Mouse (Mus musculus) neural tube, embryonic 10.5 days (tissue): Measurements from ENCODE around the gene Cobll1.

ENCODE experiments used
- DNase-seq: peaks from one replicate; pipeline ENCODE4 v3.0.0-alpha.2; 2017; ENCODE audit warnings: low spot score; ENCODE audit errors: extremely low spot score

The Cobll1 gene

GRCm38 (mm10) chr2:65157325-65157724 is 81.9 kb downstream of the Cobll1 start:
- DNase-seq = no peak

- no peak for DNase-seq
Observed at GRCm38 (mm10) chr2:65148928-65149327, 90.3 kb downstream of the Cobll1 start.

- DNase-seq = no peak
Observed at GRCm38 (mm10) chr2:65147431-65147830, 91.8 kb downstream of the Cobll1 start.

DNA sequence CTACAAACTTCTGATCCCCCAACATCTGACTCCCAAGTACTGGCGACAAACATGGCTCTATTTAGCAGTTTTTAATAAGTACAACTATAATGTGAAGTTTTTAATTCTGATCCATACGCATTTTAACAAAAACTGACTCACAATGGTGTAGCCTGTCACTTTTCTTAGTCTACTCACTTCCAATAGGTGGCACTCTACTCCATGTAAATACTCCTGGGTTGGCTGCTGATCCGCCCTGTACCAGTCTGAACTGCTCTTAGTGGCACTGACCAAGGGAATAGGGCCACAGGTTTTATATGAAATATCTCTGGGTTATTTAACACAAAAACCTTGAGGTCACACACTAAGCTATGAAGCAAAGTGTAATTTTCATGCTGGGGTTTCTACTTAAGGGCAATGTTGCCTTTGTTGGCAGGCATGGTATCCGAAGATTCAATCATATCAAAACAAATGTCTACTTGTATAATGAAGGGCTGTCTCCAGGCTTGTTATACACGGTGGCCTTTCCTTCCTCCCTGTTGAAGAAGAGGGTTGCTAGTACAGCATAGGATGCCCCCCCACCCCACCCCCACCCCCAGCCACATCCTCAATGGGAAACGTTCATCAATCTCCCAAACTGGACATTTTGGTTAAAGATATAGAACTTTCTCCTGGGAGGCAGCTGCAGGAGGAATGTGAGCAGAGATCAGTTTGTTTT is 93.6 kb downstream of the Cobll1 start:
- DNase-seq = peak; percentile 34

DNA sequence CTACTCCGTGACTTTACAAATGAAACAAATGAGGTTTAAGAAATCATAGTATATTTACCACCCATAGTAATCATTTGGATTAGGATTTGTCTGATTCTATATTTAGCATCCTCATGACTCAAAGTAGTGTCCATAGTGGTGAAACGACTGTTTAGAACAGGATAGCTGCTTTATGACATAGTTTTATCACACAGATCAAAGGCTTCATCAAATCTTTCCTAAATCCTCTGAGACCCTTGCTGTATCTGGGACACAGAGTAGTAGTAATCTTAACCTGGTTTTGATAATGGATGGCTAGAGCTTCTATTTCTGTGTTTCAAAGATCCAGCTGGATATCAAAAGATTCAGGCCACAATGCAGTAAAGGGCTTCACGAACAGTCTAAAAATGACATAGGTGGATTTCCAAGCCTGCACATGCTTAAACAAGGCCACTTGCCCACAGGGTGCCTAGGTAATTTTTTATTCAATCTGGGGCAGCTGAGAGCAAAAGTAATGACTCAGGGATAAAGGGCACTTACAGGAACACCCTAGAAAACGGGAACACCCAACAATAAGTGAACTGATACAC is 98.0 kb downstream of the Cobll1 start:
- DNase-seq = no peak

DNA sequence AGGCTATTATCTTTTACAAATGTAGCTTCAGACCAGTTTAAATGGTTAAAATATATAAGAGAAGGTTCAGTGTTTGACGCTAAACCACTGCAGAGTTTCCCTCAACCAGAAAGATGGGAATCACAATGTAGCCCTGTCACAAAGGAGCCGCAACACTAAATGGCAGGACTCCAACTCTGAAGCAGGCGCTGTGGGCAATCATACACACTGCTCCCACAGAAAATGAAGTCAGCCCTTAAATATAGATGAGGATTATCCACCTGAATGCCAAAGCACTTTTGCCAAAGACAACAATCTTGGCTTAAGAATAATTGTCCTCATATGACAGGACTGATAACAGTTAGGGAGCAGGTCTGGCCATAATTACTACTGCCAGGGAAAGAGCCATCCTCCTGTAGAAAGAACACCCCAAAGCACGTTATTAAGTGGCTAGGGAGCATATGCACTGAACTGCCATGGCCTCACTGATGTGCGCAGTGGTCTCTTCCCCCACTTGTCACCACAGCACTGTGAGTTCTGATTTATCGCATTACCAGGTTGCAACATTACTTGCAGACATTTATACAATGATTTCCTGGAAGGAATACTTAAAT is 98.8 kb downstream of the Cobll1 start:
- DNase-seq = no peak

- DNase-seq = no peak
Observed at GRCm38 (mm10) chr2:65139606-65140329, 99.4 kb downstream of the Cobll1 start.

GRCm38 (mm10) chr2:65138992-65139391 is 100.2 kb downstream of the Cobll1 start:
- DNase-seq = no peak

DNA sequence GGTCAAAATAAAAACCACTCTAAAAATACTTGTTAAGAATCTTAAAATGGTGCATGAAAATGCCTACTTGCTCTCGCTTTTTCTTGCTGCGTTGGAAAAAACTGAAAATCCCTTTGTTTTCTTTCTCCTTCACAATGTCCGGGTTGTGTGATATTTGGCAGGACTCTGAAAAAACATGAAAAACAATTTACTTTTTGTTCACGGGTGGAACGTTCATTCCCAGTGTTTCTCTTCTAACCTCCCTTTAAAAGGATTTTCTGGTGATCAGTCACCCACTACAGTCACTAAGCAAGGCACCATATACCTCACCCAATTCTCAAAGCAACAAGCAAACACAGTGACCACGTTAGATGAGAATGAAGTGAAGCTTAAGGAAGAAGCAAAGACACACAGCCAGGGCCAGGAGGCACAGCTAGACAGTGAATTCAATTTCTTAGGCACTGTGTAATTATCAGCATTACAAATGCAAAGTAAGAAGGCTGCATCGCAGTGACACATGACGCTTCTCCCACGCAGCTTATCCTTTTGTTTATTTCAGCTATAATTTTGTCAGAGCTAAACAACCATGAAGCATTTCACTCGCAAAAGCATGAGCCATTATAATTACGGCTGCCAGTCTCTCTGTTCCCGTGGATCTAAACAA is 112.9 kb downstream of the Cobll1 start:
- DNase-seq = no peak

GRCm38 (mm10) chr2:65123702-65124101 is 115.5 kb downstream of the Cobll1 start:
- no peak for DNase-seq

GRCm38 (mm10) chr2:65121435-65121834 is 117.8 kb downstream of the Cobll1 start:
- no peak for DNase-seq

- DNase-seq = no peak
Observed at GRCm38 (mm10) chr2:65121012-65121411, 118.2 kb downstream of the Cobll1 start.

GRCm38 (mm10) chr2:65120112-65120511 is 119.1 kb downstream of the Cobll1 start:
- DNase-seq = no peak

- no peak for DNase-seq
Observed at GRCm38 (mm10) chr2:65119667-65120066, 119.5 kb downstream of the Cobll1 start.

GRCm38 (mm10) chr2:65119076-65119475 is 120.1 kb downstream of the Cobll1 start:
- no peak for DNase-seq

DNA sequence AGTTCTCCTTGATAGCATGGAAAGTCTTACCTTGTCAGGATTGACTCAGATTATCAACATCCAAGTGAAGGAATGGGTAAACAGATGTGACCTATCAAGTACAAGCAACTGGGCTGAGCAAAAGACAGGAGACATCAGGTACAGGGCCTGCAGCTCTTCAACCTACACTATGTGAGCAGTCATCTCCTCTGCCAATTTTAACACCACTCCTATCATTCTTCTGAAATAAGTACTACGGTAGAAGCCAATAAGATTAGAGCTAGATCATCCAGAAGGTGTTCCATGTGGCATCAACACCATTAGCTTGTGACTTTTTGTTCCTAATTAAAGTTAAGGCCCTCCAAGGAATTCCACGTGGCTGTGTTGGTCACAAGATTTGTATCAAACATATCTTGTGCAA is 121.3 kb downstream of the Cobll1 start:
- no peak for DNase-seq

DNA sequence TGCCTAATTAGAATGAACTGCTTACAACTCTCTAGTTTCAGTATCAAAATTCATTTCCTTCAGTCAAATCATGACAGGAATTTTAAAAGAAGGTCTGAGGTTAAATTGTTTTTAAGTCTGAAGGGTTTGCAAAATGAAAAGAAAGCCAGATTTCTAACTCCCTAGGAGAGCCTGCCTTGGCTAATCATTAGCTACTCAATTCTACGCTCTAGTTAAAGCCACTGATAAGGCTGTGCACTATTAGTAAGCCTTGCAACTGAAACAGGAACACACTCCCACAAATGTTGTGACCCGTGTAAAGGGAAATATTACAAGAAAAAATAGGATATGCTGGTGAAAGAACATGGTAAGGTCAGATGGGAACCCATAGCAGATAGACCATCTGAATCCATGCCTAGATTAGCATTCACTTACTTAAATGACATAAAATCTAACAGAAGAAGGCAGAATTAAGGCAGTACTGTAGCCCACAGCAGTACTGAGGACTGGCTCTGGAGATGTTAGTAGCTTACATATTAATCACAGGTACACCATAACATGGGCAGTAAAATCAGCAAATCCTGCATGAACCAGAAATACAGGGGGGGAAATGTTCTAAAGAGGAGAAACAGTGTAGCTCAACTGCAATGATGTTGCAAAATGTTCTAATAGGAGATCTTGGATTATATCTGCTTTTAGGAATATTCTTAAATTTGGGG is 122.6 kb downstream of the Cobll1 start:
- no peak for DNase-seq

DNA sequence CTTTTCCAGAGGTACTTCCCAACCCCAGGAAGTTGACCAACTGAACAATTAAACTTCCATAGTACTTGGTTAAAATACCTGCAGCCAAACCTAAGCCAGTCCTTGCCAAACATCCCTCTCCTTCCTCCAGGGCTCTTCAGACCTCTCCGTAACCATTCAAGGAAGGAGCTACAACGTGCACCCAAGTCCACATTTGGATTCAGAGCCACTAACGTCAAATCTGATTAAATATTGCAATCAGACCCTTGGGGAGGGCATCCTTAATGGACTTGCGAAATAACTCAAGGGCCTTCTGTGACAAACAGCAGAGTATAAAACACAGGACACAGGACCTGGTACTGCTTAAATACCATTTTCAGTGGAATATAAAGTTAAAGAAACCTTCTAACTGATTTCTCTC is 126.0 kb downstream of the Cobll1 start:
- no peak for DNase-seq

GRCm38 (mm10) chr2:65104569-65104968 is 134.6 kb downstream of the Cobll1 start:
- DNase-seq = no peak

- no peak for DNase-seq
Observed at GRCm38 (mm10) chr2:65103801-65104200, 135.4 kb downstream of the Cobll1 start.

DNA sequence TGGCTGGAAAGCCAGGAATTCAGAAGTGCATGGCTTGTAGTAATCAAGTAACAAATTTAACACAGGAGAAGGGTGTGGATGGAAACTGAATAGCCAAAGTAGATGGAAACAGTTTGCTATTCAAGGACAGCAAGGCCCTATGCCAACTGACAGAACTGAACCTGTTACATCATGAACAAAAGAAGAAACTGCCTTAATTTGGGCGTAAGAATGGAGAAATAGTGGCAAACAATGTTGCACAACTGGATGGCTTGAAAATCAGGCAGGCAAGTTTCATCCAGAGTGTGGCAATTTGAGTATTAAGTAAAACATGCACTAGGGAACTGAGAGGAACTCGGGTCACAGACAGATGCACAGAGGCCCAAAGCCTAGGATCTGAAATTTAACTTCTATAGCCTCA is 137.8 kb downstream of the Cobll1 start:
- no peak for DNase-seq
